Mouse (Mus musculus): Measurements from ENCODE around the gene Hand1. TPM values are rescaled to one million over a fixed set of nuclear protein-coding genes. Genes with fewer than 3 reads are reported as not detected.
A peak's percentile ranks its signal among the peaks of the same experiment; 100 is the strongest.
"Not testable (repeated sequence)": the region's sequence is repeated elsewhere in the genome, so short reads cannot be mapped to it uniquely, and the experiment has no call there.

Hand1 gene
- polyA plus RNA-seq, 1 experiment from 2014 or later, result 17.4 TPM

GRCm38 (mm10) chr11:57862088-57862487, 29.5 kb upstream of the Hand1 start:
- H3K36me3 ChIP-seq (ENCODE audit: control insufficient read depth, insufficient read depth), result no peaks in the 10 kb centered on the region
- H3K4me1 ChIP-seq (replicated peaks; ENCODE audit: control insufficient read depth, insufficient read depth, low read length), result no peaks in the 10 kb centered on the region
- H3K9me3 ChIP-seq (ENCODE audit: control insufficient read depth), result no peaks in the 10 kb centered on the region
- 79% methylated on average over 7 of the region's 7 CpGs for WGBS
- ATAC-seq, result no peak
- no peak overlapping the region for H3K4me2 ChIP-seq (replicated peaks; ENCODE audit: low read depth)
- H3K9ac ChIP-seq (ENCODE audit: low read depth, low read length), result no peak overlapping the region
- H3K27ac ChIP-seq (ENCODE audit: low read depth, low read length), result no peak overlapping the region
- TF ChIP-seq CTCF (IDR thresholded peaks at IDR 0.05; ENCODE audit: low read depth), result no peak
- H3K27me3 ChIP-seq (replicated peaks; ENCODE audit: control insufficient read depth, insufficient read depth, low read length), result no peaks in the 10 kb centered on the region
- H3K4me3 ChIP-seq (ENCODE audit: low read depth, low read length), result no peak overlapping the region

- WGBS, result 48% methylated on average over 4 of the region's 4 CpGs
- no peak for TF ChIP-seq CTCF (IDR thresholded peaks at IDR 0.05; ENCODE audit: low read depth)
- no peak overlapping the region for H3K4me2 ChIP-seq (replicated peaks; ENCODE audit: low read depth)
These were observed 25.1 kb upstream of the Hand1 start for GRCm38 (mm10) chr11:57857709-57858108.

GRCm38 (mm10) chr11:57853571-57853970, 21.0 kb upstream of the Hand1 start:
- Histone ChIP-seq H3K36me3 (ENCODE audit: control insufficient read depth, insufficient read depth) (no peaks in the 10 kb centered on the region), H3K9ac (ENCODE audit: low read depth, low read length) (no peak overlapping the region), H3K27ac (ENCODE audit: low read depth, low read length) (no peak overlapping the region), H3K27me3 (replicated peaks; ENCODE audit: control insufficient read depth, insufficient read depth, low read length) (no peaks in the 10 kb centered on the region), H3K4me3 (ENCODE audit: low read depth, low read length) (no peak overlapping the region), H3K4me1 (replicated peaks; ENCODE audit: control insufficient read depth, insufficient read depth, low read length) (no peaks in the 10 kb centered on the region), H3K4me2 (replicated peaks; ENCODE audit: low read depth) (no peak overlapping the region), H3K9me3 (ENCODE audit: control insufficient read depth) (no peaks in the 10 kb centered on the region)
- TF ChIP-seq CTCF (IDR thresholded peaks at IDR 0.05; ENCODE audit: low read depth), result no peak
- WGBS, result 81% methylated on average over 6 of the region's 6 CpGs
- no peak for ATAC-seq

More at GRCm38 (mm10) chr11:57857709-57858108, 25.1 kb upstream of the Hand1 start:
- no peaks in the 10 kb centered on the region for H3K4me1 ChIP-seq (replicated peaks; ENCODE audit: control insufficient read depth, insufficient read depth, low read length)
- no peak overlapping the region for H3K9ac ChIP-seq (ENCODE audit: low read depth, low read length)
- H3K9me3 ChIP-seq (ENCODE audit: control insufficient read depth), result no peaks in the 10 kb centered on the region
- H3K4me3 ChIP-seq (ENCODE audit: low read depth, low read length), result no peak overlapping the region
- H3K27me3 ChIP-seq (replicated peaks; ENCODE audit: control insufficient read depth, insufficient read depth, low read length), result no peaks in the 10 kb centered on the region
- no peak overlapping the region for H3K27ac ChIP-seq (ENCODE audit: low read depth, low read length)
- no peak for ATAC-seq
- no peaks in the 10 kb centered on the region for H3K36me3 ChIP-seq (ENCODE audit: control insufficient read depth, insufficient read depth)

GRCm38 (mm10) chr11:57850931-57851330, 18.3 kb upstream of the Hand1 start:
- Histone ChIP-seq H3K4me3 (ENCODE audit: low read depth, low read length) (no peak overlapping the region), H3K9me3 (ENCODE audit: control insufficient read depth) (no peaks in the 10 kb centered on the region), H3K36me3 (ENCODE audit: control insufficient read depth, insufficient read depth) (no peaks in the 10 kb centered on the region), H3K27ac (ENCODE audit: low read depth, low read length) (no peak overlapping the region), H3K4me2 (replicated peaks; ENCODE audit: low read depth) (no peak overlapping the region), H3K27me3 (replicated peaks; ENCODE audit: control insufficient read depth, insufficient read depth, low read length) (0 out of 2 replicates have a peak, but pooled peaks cover 3% of the 10 kb centered on the region), H3K9ac (ENCODE audit: low read depth, low read length) (no peak overlapping the region), H3K4me1 (replicated peaks; ENCODE audit: control insufficient read depth, insufficient read depth, low read length) (no peaks in the 10 kb centered on the region)
- TF ChIP-seq CTCF (IDR thresholded peaks at IDR 0.05; ENCODE audit: low read depth), result no peak
- ATAC-seq, result no peak
- 22% methylated on average over 3 of the region's 3 CpGs for WGBS

GRCm38 (mm10) chr11:57850298-57850697, 17.7 kb upstream of the Hand1 start:
- Histone ChIP-seq H3K27me3 (replicated peaks; ENCODE audit: control insufficient read depth, insufficient read depth, low read length) (0 out of 2 replicates have a peak, but pooled peaks cover 3% of the 10 kb centered on the region), H3K4me2 (replicated peaks; ENCODE audit: low read depth) (no peak overlapping the region), H3K9me3 (ENCODE audit: control insufficient read depth) (no peaks in the 10 kb centered on the region), H3K4me1 (replicated peaks; ENCODE audit: control insufficient read depth, insufficient read depth, low read length) (no peaks in the 10 kb centered on the region), H3K4me3 (ENCODE audit: low read depth, low read length) (no peak overlapping the region), H3K9ac (ENCODE audit: low read depth, low read length) (no peak overlapping the region), H3K36me3 (ENCODE audit: control insufficient read depth, insufficient read depth) (no peaks in the 10 kb centered on the region), H3K27ac (ENCODE audit: low read depth, low read length) (no peak overlapping the region)
- TF ChIP-seq CTCF (IDR thresholded peaks at IDR 0.05; ENCODE audit: low read depth), result no peak
- ATAC-seq, result peak; percentile 36; the same call in 1 of the 2 replicates
- 24% methylated on average over 7 of the region's 7 CpGs for WGBS

GRCm38 (mm10) chr11:57847396-57847795, 14.8 kb upstream of the Hand1 start:
- Histone ChIP-seq H3K9me3 (ENCODE audit: control insufficient read depth) (no peaks in the 10 kb centered on the region), H3K4me3 (ENCODE audit: low read depth, low read length) (no peak overlapping the region), H3K4me2 (replicated peaks; ENCODE audit: low read depth) (no peak overlapping the region), H3K27me3 (replicated peaks; ENCODE audit: control insufficient read depth, insufficient read depth, low read length) (peaks cover 9% of the 10 kb centered on the region; the same call in 1 of the 2 replicates), H3K27ac (ENCODE audit: low read depth, low read length) (no peak overlapping the region), H3K36me3 (ENCODE audit: control insufficient read depth, insufficient read depth) (no peaks in the 10 kb centered on the region), H3K4me1 (replicated peaks; ENCODE audit: control insufficient read depth, insufficient read depth, low read length) (no peaks in the 10 kb centered on the region), H3K9ac (ENCODE audit: low read depth, low read length) (no peak overlapping the region)
- ATAC-seq, result no peak
- WGBS, result 59% methylated on average over 7 of the region's 7 CpGs
- no peak for TF ChIP-seq CTCF (IDR thresholded peaks at IDR 0.05; ENCODE audit: low read depth)

GRCm38 (mm10) chr11:57846421-57847363, 14.1 kb upstream of the Hand1 start:
- not testable (repeated sequence) for ATAC-seq; H3K4me3 ChIP-seq (ENCODE audit: low read depth, low read length); H3K27ac ChIP-seq (ENCODE audit: low read depth, low read length); H3K4me2 ChIP-seq (replicated peaks; ENCODE audit: low read depth); H3K4me1 ChIP-seq (replicated peaks; ENCODE audit: control insufficient read depth, insufficient read depth, low read length); H3K9me3 ChIP-seq (ENCODE audit: control insufficient read depth); H3K9ac ChIP-seq (ENCODE audit: low read depth, low read length); H3K36me3 ChIP-seq (ENCODE audit: control insufficient read depth, insufficient read depth)
- H3K27me3 ChIP-seq (replicated peaks; ENCODE audit: control insufficient read depth, insufficient read depth, low read length), result peaks cover 11% of the 10 kb centered on the region; the same call in 1 of the 2 replicates
- WGBS, result 81% methylated on average over 8 of the region's 9 CpGs
